ENCODE assay signal across 11 mouse cellular contexts in the genomic region with DNA sequence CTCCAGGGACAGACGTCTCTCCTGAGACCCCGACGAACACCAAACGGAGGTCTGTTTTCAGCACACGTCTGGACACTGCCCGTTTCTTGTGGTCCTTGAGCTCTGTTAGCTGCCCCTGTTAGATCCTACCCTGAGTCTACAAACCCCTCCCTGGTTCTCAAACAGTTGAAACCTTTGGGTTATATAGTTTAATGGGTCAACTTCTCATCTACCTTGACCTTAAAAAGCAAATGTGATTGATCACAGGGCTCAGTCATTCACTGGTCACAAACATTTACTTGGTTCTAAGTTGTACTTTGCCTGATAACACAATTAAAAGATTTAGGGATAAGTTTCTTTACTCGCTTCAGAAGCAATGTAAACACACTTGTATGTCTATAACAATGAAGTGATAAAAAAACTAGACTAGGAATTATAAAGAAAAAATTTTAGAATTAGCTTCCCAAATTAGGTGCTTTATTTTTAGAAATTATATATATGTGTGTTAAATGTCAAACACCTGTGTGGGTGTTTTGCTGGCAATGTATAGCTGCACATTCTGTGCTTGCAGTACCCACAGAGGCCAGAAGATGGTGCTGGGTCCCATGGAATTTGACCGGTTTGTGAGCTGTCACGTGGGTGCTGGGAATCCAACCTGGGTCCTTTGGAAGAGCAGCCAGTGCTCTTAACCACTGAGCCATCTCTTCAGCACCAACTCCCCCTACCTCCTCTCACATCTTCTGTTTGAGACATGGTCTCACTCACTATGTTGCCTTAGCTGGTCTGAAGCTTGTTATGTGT. TPM values are rescaled to one million over a fixed set of nuclear protein-coding genes. Genes with fewer than 3 reads are reported as not detected.
DNase-seq lines count a peak whose midpoint lies in the region; ATAC-seq and TF ChIP-seq lines count a peak whose summit lies in the region.
"Had no signal": no experiment of that assay in that cellular context is flagged by ENCODE, and none has a peak within 500 bp of the region (broad histone marks: within the 10 kb centered on the region; RNA-seq: fewer than 3 reads in every experiment).

No protein-coding gene starts in this region.

- H3K4me1 ChIP-seq in kidney, adult 2 months (ENCODE audit: control insufficient read depth, insufficient read depth, low read length), result peaks cover 7% of the 10 kb centered on the region; the same call in 1 of the 2 replicates
- H3K4me1 ChIP-seq in bone marrow macrophage, adult 2 months (ENCODE audit: control insufficient read depth, insufficient read depth, low read length), result peaks cover 12% of the 10 kb centered on the region
- H3K4me1 ChIP-seq in stomach, postnatal 0 days (replicated peaks; ENCODE audit: control insufficient read depth, insufficient read depth), result no peaks in the 10 kb centered on the region
- peaks cover 22% of the 10 kb centered on the region for H3K4me1 ChIP-seq in heart, embryonic 12.5 days (replicated peaks)

- TF ChIP-seq CTCF in kidney, adult 2 months (conservative IDR thresholded peaks at IDR 0.05; ENCODE audit: insufficient read depth, insufficient read length, low read depth, low read length), result peak; percentile 47
- TF ChIP-seq CTCF in bone marrow macrophage, adult 2 months (IDR thresholded peaks at IDR 0.05; ENCODE audit: low read depth, low read length), result peak; percentile 47
- TF ChIP-seq CTCF in stomach, postnatal 0 days (IDR thresholded peaks at IDR 0.05; ENCODE audit: low read depth), result peak; percentile 70

- H3K9ac ChIP-seq in stomach, postnatal 0 days (ENCODE audit: low read length), result no peak overlapping the region
- no peak overlapping the region for H3K9ac ChIP-seq in heart, embryonic 12.5 days

- H3K36me3 ChIP-seq in kidney, adult 2 months (ENCODE audit: control insufficient read depth, insufficient read depth, low read length), result no peaks in the 10 kb centered on the region
- no peaks in the 10 kb centered on the region for H3K36me3 ChIP-seq in stomach, postnatal 0 days (ENCODE audit: control insufficient read depth, insufficient read depth, low read length)
- no peaks in the 10 kb centered on the region; the same call in 1 of the 2 replicates for H3K36me3 ChIP-seq in heart, embryonic 12.5 days

- ATAC-seq in stomach, postnatal 0 days (ENCODE audit: low FRiP score, low TSS enrichment), result peak; percentile 59
- ATAC-seq in heart, embryonic 12.5 days (ENCODE audit: insufficient number of reproducible peaks, low FRiP score), result no peak

- TF ChIP-seq EP300 in stomach, postnatal 0 days (optimal IDR thresholded peaks at IDR 0.05), result no peak

- no peaks in the 10 kb centered on the region for H3K9me3 ChIP-seq in stomach, postnatal 0 days (ENCODE audit: control insufficient read depth, low read length)
- peaks cover 4% of the 10 kb centered on the region for H3K9me3 ChIP-seq in heart, embryonic 12.5 days (replicated peaks)

- WGBS in kidney, adult 2 months, result 88% methylated on average over 9 of the region's 9 CpGs
- 56% methylated on average over 9 of the region's 9 CpGs for WGBS in stomach, postnatal 0 days
- whole genome bisulfite sequencing in heart, embryonic 12.5 days, result 82% methylated on average over 9 of the region's 9 CpGs

- no peak for TF ChIP-seq POLR2A in kidney, adult 2 months (IDR thresholded peaks at IDR 0.05; ENCODE audit: low read depth, low read length)
- TF ChIP-seq POLR2A in bone marrow macrophage, adult 2 months (IDR thresholded peaks at IDR 0.05; ENCODE audit: borderline replicate concordance, low read depth, low read length), result no peak

- no peak overlapping the region for H3K4me2 ChIP-seq in stomach, postnatal 0 days (replicated peaks; ENCODE audit: low read depth)
- H3K4me2 ChIP-seq in heart, embryonic 12.5 days, result no peak overlapping the region

- H3K27me3 ChIP-seq in kidney, adult 2 months (replicated peaks; ENCODE audit: control insufficient read depth, insufficient read depth, low read length), result no peaks in the 10 kb centered on the region
- H3K27me3 ChIP-seq in stomach, postnatal 0 days (ENCODE audit: control insufficient read depth, insufficient read depth, low read length), result no peaks in the 10 kb centered on the region
- H3K27me3 ChIP-seq in heart, embryonic 12.5 days (replicated peaks), result no peaks in the 10 kb centered on the region

- no peak for DNase-seq in kidney, adult 2 months
- DNase-seq in kidney, postnatal 10 days, result no peak
- DNase-seq in thymus, postnatal 14 days, result peak; percentile 52
- DNase-seq in thymus, postnatal 0 days (ENCODE audit: low spot score), result no peak
- peak; percentile 57 for DNase-seq in stomach, postnatal 0 days (ENCODE audit: low spot score)
- DNase-seq in adrenal gland, postnatal 25 days, result no peak

- no peak overlapping the region for H3K27ac ChIP-seq in kidney, adult 2 months (ENCODE audit: insufficient read depth, low read depth, low read length)
- no peak overlapping the region for H3K27ac ChIP-seq in bone marrow macrophage, adult 2 months (ENCODE audit: insufficient read depth, low read depth, low read length)
- no peak overlapping the region for H3K27ac ChIP-seq in stomach, postnatal 0 days (replicated peaks)
- H3K27ac ChIP-seq in heart, embryonic 12.5 days (ENCODE audit: poor library complexity, severe bottlenecking), result no peak overlapping the region
- H3K27ac ChIP-seq: macrophage had no signal

- H3K4me3 ChIP-seq in kidney, adult 2 months (ENCODE audit: insufficient read depth, low read depth, low read length), result no peak overlapping the region
- H3K4me3 ChIP-seq in bone marrow macrophage, adult 2 months (ENCODE audit: insufficient read depth, low read length), result no peak overlapping the region
- H3K4me3 ChIP-seq in stomach, postnatal 0 days (ENCODE audit: low read depth, low read length), result no peak overlapping the region
- no peak overlapping the region for H3K4me3 ChIP-seq in heart, embryonic 12.5 days
- H3K4me3 ChIP-seq: erythroblast, embryonic 14.5 days; myocyte had no signal

RNA-seq across cellular contexts. Expression of gene Stat5b, which starts 13.4 kb away (rescaled TPM):
- 23.2 and 24.0 TPM in 2 replicates for polyA plus RNA-seq in kidney, adult 2 months (2012; rRNA removed)
- 99.6 and 105 TPM in 2 replicates for polyA plus RNA-seq in thymus, postnatal 0 days (2015; fragmentation: Nextera tagmentation; extraction: Ambion mirVana)
- polyA plus RNA-seq in bone marrow macrophage, adult 2 months (2012; ENCODE audit: insufficient read depth, insufficient read length, missing spikeins), result 30.8 and 30.9 TPM in 2 replicates
- 16.1 and 17.3 TPM in 2 replicates for polyA plus RNA-seq in stomach, postnatal 0 days (2015; fragmentation: Nextera tagmentation; extraction: Ambion mirVana)
- total RNA-seq in adrenal gland, postnatal 25 days (2021), result 89.0 and 123 TPM in 2 replicates
- polyA plus RNA-seq in heart, embryonic 12.5 days (2016; fragmentation: Nextera tagmentation; extraction: Ambion mirVana), result 35.0 and 35.3 TPM in 2 replicates

RNA-seq across cellular contexts. Expression of gene Stat5a, which starts 22.0 kb away (rescaled TPM):
- polyA plus RNA-seq in kidney, adult 2 months (2012; rRNA removed), result 15.8 and 16.6 TPM in 2 replicates
- 61.2 and 62.7 TPM in 2 replicates for polyA plus RNA-seq in thymus, postnatal 0 days (2015; fragmentation: Nextera tagmentation; extraction: Ambion mirVana)
- 16.3 and 20.7 TPM in 2 replicates for polyA plus RNA-seq in bone marrow macrophage, adult 2 months (2012; ENCODE audit: insufficient read depth, insufficient read length, missing spikeins)
- 13.0 and 13.5 TPM in 2 replicates for polyA plus RNA-seq in stomach, postnatal 0 days (2015; fragmentation: Nextera tagmentation; extraction: Ambion mirVana)
- total RNA-seq in adrenal gland, postnatal 25 days (2021), result 43.8 and 54.5 TPM in 2 replicates
- polyA plus RNA-seq in heart, embryonic 12.5 days (2016; fragmentation: Nextera tagmentation; extraction: Ambion mirVana), result 6.6 and 8.3 TPM in 2 replicates

Comparison
In these comparisons a context has a peak if more than half of its experiments do, and no peak if none do; other contexts are left out.
1. DNase-seq: peak in thymus, postnatal 14 days (single experiment) and stomach, postnatal 0 days (single experiment); none in kidney, adult 2 months (single experiment), kidney, postnatal 10 days (single experiment), thymus, postnatal 0 days (single experiment) and adrenal gland, postnatal 25 days (single experiment).
2. Peak in every context shown above with its lines, with median percentiles within 50 percentile points of each other: CTCF ChIP-seq.